Mouse (Mus musculus): ENCODE measurements around the gene Fuca1. TPM values are rescaled to one million over a fixed set of nuclear protein-coding genes. Genes with fewer than 3 reads are reported as not detected.
A peak's percentile ranks its signal among the peaks of the same experiment; 100 is the strongest.

Gene Fuca1
- total RNA-seq (2022): 10 to 100 TPM; 51.2 to 73.5 (median 59.2) TPM

- peak; percentile 90 to 95 for DNase-seq (ENCODE audit: low spot score in 2 of 2)
Observed at GRCm38 (mm10) chr4:135920304-135921241, at the start of gene Fuca1. Fuca1 (plus strand) TSS chr4:135920735.

GRCm38 (mm10) chr4:135872015-135872414 lies 48.5 kb upstream of the Fuca1 start:
- no peak for DNase-seq (ENCODE audit: low spot score in 2 of 2)

- DNase-seq (ENCODE audit: low spot score in 2 of 2): no peak
Observed at GRCm38 (mm10) chr4:135872589-135873391, 47.7 kb upstream of the Fuca1 start.

- DNase-seq (ENCODE audit: low spot score in 2 of 2): peak; percentile 86 to 89
Observed at GRCm38 (mm10) chr4:135873526-135874202, 46.9 kb upstream of the Fuca1 start, which contains the start of gene Pnrc2. Pnrc2 (minus strand) TSS chr4:135873850.

GRCm38 (mm10) chr4:135874564-135875535 lies 45.7 kb upstream of the Fuca1 start:
- DNase-seq (ENCODE audit: low spot score in 2 of 2): no peak

GRCm38 (mm10) chr4:135875546-135875945 lies 45.0 kb upstream of the Fuca1 start:
- DNase-seq (ENCODE audit: low spot score in 2 of 2): no peak

- DNase-seq (ENCODE audit: low spot score in 2 of 2): peak in 1 of 2 experiments; percentile 27
Observed at GRCm38 (mm10) chr4:135875991-135876582, 44.4 kb upstream of the Fuca1 start.

GRCm38 (mm10) chr4:135876583-135877020 lies 43.9 kb upstream of the Fuca1 start:
- peak; percentile 63 to 69 for DNase-seq (ENCODE audit: low spot score in 2 of 2)

- DNase-seq (ENCODE audit: low spot score in 2 of 2): peak in 1 of 2 experiments; percentile 22
Observed at GRCm38 (mm10) chr4:135877742-135878141, 42.8 kb upstream of the Fuca1 start.

GRCm38 (mm10) chr4:135879021-135879420 lies 41.5 kb upstream of the Fuca1 start:
- no peak for DNase-seq (ENCODE audit: low spot score in 2 of 2)

GRCm38 (mm10) chr4:135880018-135880417 lies 40.5 kb upstream of the Fuca1 start:
- no peak for DNase-seq (ENCODE audit: low spot score in 2 of 2)

- no peak for DNase-seq (ENCODE audit: low spot score in 2 of 2)
Observed at GRCm38 (mm10) chr4:135880576-135880975, 40.0 kb upstream of the Fuca1 start.

GRCm38 (mm10) chr4:135882023-135882422 lies 38.5 kb upstream of the Fuca1 start:
- no peak for DNase-seq (ENCODE audit: low spot score in 2 of 2)

GRCm38 (mm10) chr4:135883401-135883851 lies 37.1 kb upstream of the Fuca1 start:
- DNase-seq (ENCODE audit: low spot score in 2 of 2): no peak

GRCm38 (mm10) chr4:135883881-135884516 lies 36.5 kb upstream of the Fuca1 start:
- no peak for DNase-seq (ENCODE audit: low spot score in 2 of 2)

- DNase-seq (ENCODE audit: low spot score in 2 of 2): no peak
Observed at GRCm38 (mm10) chr4:135884531-135884930, 36.0 kb upstream of the Fuca1 start.

- no peak for DNase-seq (ENCODE audit: low spot score in 2 of 2)
Observed at GRCm38 (mm10) chr4:135885676-135886075, 34.9 kb upstream of the Fuca1 start.

GRCm38 (mm10) chr4:135886184-135886583 lies 34.4 kb upstream of the Fuca1 start:
- DNase-seq (ENCODE audit: low spot score in 2 of 2): no peak

GRCm38 (mm10) chr4:135888448-135889057 lies 32.0 kb upstream of the Fuca1 start:
- DNase-seq (ENCODE audit: low spot score in 2 of 2): no peak
